Mouse (Mus musculus): ENCODE data around the gene Inf2. TPM values are rescaled to one million over a fixed set of nuclear protein-coding genes. Genes with fewer than 3 reads are reported as not detected.
A peak's percentile ranks its signal among the peaks of the same experiment; 100 is the strongest.

Inf2 gene
- polyA plus RNA-seq, 2 experiments from 2014 or later = 9.9 to 11.0 TPM

DNA sequence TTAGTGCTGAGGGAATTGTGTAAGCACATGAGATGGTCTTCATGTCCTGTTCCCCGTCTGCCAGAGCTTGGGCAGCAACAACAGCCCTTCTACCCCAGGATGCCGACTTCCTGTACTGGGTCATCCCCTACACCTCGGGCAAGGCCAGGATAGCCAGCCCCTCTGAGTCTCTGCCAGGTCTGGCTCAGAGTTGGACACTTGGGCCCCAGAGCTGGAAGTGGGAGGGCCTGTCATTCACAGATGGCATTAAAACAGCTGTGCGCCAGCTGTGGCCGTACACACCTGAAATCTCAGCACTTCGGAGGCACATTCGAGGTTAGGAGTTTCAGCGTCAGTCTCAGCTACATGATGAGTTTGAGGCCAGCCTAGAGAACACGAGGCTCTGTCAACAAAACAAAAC is 7.9 kb downstream of the Inf2 start:
- ATAC-seq = no peak

DNA sequence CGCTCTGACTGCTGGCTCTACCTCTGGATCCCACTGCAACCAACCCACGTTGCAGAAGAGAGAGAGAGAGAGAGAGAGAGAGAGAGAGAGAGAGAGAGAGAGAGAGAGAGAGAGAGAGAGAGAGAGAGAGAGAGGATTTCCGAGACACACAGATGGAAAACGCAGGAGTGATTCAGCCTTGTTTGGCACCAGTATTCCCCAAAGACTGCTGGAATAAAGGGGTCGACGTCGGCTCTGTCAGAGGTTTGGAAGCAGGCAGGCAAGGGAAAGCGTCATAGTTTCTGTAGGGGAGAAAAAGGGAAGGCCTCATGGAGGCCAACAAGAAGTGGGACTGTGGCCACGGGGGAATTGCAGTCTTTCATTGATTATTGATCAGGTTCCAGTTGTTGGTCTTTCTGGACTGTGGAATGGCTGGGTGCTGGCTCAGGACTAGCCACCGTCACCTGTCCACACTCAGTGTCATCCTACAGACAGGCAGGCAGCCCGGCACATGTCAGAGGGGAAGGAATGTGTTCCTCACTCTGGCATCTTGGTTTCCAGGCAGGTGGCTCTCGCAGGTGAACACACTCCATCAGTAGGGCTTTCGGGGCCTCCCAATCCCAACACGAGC is 8.4 kb downstream of the Inf2 start:
- ATAC-seq = no peak

DNA sequence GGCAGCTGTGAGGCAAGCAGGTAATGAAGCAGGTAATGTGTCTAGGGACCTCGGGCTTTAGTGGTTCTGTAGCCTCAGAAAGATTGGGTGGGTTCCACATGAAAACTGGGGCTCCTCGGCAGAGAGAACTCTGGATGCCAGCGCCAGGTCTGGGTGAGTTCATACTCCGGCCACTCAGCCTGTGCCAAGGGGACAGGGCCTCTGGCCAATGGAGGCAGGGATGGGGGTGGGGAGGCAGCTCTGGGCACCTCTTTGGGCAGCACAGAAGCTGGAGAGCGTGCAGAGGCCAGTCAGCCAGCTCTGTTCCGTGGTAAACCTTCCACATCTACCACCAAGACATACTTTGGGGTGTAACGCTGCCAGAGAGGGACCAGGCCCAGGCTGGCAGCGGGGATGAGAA is 9.0 kb downstream of the Inf2 start:
- no peak for ATAC-seq

DNA sequence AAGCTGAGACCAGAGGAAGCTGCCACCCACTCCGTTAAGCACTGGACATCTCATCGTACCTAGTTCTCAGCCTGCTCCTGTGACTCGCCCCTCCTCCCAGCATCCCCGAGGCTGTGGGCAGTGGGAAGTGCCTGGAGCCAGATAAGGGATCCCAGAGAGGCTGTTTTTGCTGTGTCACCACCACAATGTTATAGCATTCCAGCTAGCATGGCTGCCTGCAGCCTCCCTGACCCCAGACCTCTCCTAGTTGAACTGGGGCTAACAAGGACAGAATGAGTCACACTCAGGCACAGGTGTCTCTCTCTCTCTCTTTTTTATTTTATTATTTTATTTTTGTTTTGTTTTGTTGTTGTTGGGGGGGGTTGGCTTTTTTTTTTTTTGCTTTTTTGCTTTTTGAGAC is 10.6 kb downstream of the Inf2 start:
- ATAC-seq = no peak

DNA sequence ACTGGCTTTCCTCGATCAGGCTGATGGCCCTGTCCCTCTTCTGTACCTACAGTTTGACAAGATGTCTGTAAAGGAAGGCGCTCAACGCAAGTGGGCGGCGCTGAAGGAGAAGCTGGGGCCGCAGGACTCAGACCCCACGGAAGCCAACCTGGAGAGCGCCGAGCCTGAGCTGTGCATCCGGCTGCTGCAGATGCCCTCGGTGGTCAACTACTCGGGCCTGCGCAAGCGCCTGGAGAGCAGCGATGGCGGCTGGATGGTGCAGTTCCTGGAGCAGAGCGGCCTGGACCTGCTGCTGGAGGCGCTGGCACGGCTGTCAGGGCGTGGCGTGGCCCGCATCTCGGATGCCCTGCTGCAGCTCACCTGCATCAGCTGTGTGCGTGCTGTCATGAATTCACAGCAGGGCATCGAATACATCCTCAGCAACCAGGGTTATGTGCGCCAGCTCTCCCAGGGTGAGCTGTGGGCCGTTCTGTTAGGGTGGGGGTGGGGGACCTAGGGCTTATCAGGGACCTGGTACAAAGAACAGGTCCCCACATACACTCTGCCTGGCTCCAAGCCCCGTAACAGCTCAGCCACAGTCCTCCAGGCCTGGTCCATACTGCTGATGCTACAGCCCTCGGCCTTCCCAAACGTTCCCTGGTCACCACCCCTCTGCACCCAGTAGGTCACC is 11.5 kb downstream of the Inf2 start:
- no peak for ATAC-seq

DNA sequence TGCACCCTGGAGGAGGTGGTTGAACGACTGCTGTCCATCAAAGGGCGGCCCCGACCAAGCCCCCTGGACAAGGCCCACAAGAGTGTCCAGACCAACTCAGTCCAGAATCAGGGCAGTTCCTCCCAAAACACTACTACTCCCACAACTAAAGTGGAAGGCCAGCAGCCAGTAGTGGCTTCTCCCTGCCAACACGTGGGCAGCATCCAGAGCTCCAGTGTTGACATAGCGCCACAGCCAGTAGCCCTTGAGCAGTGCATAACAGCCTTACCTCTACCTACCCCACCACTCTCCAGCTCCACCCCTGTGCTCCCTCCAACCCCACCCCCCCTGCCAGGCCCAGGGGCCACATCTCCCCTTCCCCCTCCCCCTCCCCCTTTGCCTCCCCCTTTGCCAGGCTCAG is 15.4 kb downstream of the Inf2 start:
- no peak for ATAC-seq

DNA sequence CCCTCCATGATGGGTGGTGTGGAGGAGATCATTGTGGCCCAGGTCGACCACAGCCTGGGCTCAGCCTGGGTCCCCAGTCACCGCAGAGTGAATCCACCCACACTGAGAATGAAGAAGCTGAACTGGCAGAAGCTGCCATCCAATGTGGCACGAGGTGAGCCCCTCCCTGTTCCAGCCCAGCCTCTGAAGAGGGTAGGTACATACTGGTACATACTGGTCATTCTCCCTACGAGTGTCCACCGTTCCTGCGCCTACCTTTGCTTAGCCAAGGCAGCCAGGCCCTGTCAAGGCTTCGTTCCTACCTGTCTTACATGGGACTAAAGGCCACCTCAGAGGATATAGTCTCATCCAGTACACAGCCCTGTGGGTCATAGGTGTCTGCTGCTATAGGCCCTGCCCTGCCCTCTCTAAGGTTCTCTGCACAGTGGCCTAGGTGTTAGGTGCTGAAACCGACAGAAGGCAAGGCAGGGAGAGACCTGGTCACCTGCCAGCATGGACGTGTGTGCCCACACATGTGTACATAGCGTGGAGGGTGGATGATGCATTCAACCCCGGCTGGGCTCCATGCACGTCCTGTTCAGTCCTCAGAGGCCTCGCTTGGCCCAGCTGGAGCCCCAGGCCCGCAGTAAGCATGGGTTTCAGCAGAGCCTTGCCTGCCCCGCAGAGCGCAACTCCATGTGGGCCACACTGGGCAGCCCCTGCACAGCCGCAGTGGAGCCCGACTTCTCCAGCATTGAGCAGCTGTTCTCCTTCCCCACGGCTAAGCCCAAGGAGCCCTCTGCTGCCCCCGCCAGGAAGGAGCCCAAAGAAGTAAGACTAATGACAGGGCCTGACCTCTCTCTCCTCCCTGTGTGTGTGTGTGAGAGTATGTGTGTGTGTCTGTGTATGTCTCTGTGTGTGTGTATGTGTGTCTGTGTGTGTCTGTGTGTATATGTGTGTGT is 16.4 kb downstream of the Inf2 start:
- ATAC-seq = no peak

DNA sequence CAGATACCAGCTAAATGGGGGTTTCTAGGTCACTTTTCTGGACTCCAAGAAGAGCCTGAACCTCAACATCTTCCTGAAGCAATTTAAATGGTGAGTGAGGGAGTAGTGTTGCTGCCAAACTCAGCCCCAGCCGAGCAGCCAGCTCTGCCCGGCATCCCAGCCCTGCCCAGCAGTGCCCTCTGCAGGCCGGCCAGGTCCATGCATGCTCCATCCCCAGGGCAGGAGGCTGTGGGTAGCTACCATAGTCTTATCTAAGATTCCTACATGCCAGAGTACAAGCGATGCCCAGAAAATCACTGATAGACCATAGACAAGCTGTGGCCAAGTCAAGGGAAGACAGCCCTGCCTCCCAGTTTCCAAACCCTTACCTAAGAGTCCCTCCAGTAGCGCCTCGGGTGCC is 17.2 kb downstream of the Inf2 start:
- ATAC-seq = peak; percentile 86

DNA sequence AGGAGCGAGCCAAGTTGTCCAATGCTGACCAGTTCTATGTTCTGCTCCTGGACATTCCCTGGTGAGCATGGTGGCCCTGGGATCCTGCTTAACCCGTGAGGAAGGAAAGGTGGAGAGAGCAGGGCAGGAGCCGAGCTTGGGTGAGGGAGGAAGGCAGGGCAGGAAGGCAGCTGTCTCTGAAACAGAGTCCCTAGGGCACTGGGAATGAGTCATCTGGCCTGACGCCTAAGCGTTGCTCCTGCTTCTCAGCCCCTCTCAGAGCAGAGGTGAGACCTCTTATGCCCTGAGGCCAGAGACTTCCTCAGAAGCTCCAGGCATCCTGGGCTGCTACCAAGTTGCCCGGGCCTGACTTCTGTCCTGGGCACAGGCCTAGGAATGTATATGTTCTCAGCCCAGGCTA is 18.4 kb downstream of the Inf2 start:
- ATAC-seq = no peak

DNA sequence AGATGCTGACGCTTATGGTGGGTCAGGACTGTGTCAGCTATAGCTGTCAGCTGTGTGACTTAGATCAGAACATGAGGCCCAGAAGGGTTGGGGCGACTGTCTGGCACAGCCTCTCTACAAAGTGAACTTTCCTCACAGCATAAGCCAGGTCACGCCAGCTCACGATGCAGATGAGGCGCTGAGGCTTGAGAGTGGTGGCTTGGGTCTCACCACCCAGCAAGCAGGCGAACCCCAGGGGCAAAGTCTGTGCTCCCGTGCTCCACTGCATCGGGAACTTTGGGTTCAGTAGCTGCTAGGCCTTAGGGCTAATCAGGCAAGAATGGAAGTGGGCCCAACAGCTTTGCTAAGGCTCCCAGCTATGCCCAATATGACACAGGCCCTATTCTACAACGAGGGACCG is 20.4 kb downstream of the Inf2 start:
- no peak for ATAC-seq

DNA sequence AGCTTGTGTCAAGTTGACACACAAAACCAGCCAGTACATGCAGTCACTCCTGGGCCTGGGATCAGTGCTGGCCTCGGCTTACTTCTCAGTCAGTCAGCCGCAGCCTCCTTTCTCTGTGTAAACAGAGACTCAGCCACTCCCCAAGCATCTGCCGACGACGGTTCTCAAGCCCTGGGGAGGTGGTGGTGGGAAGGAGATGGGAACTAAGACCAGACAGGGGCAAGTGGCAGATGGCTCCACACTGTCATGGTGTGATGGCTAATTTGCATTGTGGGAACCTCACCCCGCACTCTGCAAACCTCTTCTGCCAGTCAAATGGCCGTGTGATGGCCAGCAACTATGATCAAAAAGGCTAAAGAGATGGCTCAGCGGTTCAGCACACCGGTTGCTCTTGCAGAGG is 28.1 kb downstream of the Inf2 start:
- ATAC-seq = no peak

DNA sequence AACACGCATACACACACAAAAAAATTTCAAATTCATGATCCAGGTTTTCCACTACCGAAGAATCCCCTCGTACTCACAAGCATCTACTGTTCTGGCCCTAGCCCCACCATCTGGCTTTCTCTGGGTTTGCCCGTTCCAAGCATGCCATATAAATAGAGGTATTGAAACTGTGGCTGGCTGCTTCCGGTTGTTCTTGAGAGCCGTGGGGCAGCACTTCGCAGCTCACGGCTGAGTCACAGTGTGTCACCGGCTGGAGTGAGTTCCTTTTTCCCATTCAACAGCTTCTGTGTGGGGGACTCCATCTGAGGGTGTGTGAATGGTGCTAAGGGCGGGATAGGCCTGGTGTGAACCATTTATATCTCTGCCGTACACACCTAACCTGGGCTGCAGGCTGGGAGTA is 28.6 kb downstream of the Inf2 start:
- ATAC-seq = peak; percentile 44

DNA sequence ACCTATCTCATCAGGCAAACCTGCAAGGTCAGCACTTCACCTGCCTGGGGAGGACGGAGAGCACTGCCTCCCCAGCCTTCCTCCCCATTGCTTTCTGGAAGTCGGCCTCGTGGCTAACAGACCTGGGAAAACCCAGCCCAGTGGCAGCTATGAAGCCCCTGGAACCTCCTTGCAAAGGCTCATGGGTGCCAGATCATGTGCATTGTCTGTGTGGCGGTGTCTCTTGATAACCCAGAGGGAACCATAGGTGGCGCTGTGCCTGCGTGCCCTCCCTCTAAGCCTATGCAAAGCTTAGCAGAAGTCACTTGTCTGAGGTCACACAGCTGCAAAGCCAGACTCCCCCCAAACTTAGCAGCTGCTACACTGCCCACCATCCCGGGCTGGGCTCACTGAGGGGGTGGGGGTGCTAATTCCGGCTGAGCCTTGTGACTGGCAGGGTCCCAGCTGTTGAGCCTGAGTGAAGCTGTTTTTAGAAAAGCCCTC is 29.4 kb downstream of the Inf2 start:
- ATAC-seq = peak; percentile 61

DNA sequence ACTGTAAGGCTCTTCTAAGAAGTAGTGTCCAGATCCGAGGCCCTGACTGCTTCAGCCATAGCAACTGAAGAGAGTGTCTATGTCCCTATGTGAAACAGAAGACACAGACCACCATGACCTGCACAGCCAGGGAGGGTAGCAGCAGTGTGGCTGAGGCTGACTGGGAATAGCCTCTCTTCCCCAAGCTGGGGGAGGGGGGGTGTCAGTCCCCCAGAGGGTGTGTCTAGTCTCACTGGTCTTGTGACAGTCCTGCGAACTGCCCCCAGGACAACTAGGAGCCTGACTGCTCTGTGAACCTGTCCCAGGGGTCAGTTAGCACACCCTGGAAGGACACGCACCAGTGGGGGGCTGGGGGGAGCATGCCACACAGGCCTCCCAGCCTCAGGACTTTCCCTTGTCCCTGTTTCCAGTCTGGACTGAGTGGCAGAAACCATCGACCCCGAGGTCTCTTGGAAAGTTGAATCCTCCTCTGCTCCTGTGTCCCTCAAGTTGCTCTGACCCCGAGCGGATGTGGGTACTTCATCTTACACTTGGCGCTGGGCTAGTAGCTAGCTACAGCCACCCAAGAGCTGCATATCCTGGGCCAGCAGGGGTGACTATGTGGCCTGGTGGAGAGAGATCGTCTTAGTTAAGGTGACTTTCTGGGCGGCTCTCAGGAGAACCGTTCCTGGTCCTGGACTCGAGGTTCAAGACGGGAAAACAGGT is 30.5 kb downstream of the Inf2 start:
- ATAC-seq = peak; percentile 43

DNA sequence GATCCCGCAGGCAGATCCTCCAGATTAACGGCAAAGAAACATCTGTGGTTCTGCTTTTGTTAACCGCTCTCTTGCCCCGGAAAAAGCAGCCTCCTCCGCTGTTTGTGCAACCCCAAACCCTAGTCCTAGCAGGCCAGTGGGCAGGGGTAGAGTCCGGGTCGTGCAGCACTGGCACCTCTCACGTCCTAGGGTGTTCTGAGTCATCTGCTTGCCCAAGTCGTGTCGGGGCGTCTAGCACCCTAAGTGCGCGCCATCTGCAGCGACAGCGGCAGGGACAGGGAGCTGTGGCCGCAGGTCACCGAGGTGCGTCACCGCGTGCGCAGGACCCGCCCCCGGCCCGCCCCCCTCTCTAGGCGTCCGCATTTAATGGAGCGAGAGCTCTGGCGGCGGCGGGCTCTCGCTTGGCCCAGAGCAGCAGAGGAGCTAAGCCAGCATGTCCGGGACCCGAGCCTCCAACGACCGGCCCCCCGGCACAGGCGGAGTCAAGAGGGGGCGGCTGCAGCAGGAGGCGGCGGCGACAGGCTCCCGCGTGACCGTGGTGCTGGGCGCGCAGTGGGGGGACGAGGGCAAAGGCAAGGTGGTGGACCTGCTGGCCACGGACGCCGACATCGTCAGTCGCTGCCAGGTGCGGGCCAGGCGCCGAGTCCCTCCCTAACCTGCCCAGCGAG is 31.2 kb downstream of the Inf2 start, which contains the start of gene Adssl1:
Gene Adssl1, plus strand, starts transcription at position 360 of the 668 bp plus-strand sequence.
- peak; percentile 40 for ATAC-seq

DNA sequence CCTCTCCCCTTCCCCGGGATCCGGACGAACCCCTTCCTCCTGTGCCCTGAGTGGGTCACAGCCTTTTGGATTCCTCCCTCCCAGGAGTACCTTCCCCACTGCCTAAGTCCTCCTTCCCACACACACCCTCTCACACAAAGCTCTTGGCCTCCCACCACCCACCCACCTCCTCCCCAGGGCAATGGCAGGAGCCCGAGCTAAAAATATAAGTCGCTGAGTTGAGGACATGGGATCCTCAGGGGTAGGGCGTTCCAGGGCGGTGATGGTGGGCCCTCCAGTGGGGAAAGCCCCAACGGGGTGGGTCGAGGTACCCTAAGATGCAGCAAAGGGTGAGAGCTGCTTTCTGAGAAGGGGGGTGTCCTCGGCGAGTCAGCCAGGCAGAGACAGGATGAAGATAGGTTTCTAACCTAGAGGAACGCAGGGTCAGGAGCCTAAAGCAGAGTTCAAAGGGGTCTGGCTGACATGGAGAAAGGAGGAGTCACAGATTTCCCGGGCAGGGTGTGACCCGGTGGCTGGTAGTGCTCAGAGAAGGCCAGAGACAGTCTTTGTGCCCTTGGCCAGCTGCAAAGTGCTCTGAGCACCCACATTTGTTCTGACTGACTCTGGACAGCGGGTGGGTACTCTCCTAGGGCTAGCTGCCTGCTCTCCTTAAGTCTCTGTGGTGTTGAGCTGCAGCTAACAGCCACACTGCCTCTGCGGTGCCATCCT is 31.9 kb downstream of the Inf2 start:
- ATAC-seq = no peak

DNA sequence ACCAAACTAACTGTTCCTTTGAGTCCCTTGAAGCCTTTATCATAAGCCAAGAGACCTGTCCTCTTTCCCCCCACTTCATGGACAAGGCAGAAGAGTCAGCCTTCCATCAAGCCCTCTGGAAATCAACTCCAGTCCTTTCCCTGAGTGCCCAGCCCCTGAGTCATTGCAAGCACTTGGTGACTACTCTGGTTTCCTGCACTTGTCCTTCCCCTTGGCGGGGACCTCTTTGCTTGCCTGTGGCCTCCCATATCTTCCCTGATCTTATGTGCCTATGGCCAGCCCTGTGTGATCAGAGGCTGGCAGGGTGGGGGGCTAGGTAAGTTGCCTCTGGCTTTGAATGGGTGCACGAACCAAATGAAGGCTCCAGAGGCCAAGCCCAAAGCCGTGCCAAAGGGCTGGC is 33.3 kb downstream of the Inf2 start:
- ATAC-seq = no peak

DNA sequence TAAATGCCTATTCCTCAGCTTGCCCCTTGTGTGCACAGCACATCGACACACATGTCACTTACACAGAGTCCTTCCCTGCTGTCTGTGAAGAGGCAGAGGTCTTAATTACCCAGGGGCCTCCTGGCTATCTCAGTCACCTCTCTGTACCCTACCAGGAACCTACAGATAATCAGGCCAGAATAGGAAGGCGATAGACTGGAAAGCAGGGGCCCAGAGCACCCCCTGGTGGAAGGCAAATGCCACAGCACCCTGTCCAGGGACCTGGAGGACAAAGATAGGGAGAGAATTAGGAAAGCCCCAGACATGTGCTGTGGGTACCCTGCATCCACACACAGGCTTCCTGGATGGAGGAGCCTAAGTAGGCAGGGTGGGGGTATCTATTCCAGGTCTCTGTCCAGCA is 35.2 kb downstream of the Inf2 start:
- ATAC-seq = no peak

DNA sequence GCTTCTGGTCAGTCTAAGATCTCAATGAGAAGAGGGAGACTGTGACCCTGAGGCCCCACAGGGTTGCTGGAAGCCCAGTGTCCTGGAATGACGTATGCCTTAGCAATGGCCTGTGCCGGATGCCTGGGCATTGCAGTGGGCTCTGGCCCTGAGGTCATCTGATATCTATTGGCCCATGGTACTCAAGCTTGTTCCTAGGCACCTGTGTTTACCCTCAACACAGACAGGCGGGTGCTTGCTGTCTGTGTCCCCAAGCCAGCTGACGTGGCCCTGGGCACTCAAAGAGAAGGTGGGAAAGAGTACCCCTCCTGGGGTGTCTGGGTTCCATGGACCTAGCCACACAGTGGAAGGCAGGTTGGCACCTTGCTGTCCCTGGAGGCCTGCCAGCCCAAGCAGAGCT is 37.1 kb downstream of the Inf2 start:
- ATAC-seq = no peak

DNA sequence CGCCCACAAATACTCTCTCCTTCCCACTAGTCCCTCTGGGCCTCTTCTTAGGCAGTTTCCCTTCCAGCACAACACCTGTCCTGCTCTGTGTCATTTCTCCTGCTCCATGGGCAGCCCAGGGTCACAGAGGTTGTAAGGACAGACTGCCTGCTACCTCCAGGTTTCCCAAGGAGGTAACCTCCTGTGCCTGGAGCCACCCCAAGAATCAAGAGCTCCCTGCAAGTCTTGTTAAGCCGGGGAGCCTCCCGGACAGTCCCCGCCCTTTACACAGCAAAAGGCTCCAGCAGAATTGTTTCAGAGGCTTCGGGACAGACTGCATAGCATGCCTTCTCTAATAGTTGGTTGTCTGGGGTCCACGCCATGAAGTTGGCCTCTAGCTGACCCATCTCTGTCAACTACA is 37.9 kb downstream of the Inf2 start:
- no peak for ATAC-seq

DNA sequence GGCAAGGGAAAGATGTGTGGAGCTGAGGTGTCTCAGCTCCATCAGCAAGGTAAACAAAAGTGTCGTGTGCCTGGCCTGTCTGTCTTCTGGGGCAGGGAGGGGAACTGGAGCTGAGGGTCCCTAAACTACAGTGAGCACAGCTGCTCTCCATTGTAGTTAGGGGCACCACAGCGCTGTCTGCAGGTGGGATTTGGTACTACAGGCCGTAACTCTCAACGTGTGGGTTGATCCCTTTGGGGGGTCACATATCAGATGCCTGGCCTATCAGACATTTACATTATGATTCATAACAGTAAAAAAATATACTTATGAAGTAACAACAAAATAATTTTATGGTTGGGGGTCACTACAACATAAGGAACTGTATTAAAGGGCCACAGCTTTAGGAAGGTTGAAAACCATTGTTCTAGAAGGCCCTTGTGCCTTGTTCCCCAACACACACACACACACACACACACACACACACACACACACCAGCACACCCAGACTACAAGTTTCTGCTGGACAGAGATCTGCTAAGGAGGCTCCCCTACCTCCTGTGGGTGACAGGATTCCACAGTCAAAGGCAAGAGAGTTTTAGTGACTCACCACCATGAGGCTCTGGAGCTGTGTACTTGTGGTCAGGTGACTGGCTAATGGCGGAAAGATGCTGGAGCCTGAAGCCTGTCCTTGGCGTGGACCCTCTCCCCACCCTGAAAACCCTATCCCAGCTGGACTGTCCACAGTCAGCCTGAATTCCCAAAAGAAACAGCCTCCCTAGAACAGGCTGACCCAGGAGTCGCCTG is 38.7 kb downstream of the Inf2 start:
- ATAC-seq = no peak
